Mouse (Mus musculus) forebrain, embryonic 12.5 days (tissue): Measurements from ENCODE around the gene Zp1. TPM values are rescaled to one million over a fixed set of nuclear protein-coding genes. Genes with fewer than 3 reads are reported as not detected.

Source experiments
- ATAC-seq: fragments of 200-750 bp; cut with Nextera tagmentation; 2 replicates; pipeline ENCODE4 v1.8.0; 2017; ENCODE audit warnings: moderate TSS enrichment; ENCODE audit not compliant: low FRiP score
- H3K27ac ChIP-seq: fragments of 300-500 bp; sonication (generic); 2 replicates; pipeline ENCODE4 v1.5.1; 2016; ENCODE audit warnings: mild to moderate bottlenecking
- H3K27me3 ChIP-seq: fragments of 300-500 bp; sonication (generic); 2 replicates; pipeline ENCODE4 v1.6.1; 2016; ENCODE audit warnings: mild to moderate bottlenecking
- H3K36me3 ChIP-seq: fragments of 300-500 bp; sonication (generic); replicated peaks from 2 replicates; pipeline ENCODE4 v1.6.1; 2016; ENCODE audit warnings: mild to moderate bottlenecking
- H3K4me1 ChIP-seq: fragments of 300-500 bp; sonication (generic); 2 replicates; pipeline ENCODE4 v1.6.1; 2016
- H3K4me2 ChIP-seq: fragments of 300-500 bp; sonication (generic); 2 replicates; pipeline ENCODE4 v1.6.1; 2016; ENCODE audit warnings: mild to moderate bottlenecking, moderate library complexity
- H3K4me3 ChIP-seq: fragments of 300-500 bp; sonication (generic); replicated peaks from 2 replicates; pipeline ENCODE4 v1.5.1; 2016; ENCODE audit warnings: mild to moderate bottlenecking
- H3K9ac ChIP-seq: fragments of 300-500 bp; sonication (generic); 2 replicates; pipeline ENCODE4 v1.6.1; 2016; ENCODE audit warnings: mild to moderate bottlenecking
- H3K9me3 ChIP-seq: fragments of 300-500 bp; sonication (generic); 2 replicates; pipeline ENCODE4 v1.6.1; 2016
- WGBS: fragments of 180-500 bp; shearing (Covaris S2); methylation state at CpG from one replicate; pipeline ENCODE4 v1.1.7; 2016; 5-methylcytosine and 5-hydroxymethylcytosine counted together
- polyA plus RNA-seq: library from polyadenylated mRNA; unstranded; fragments of >200 nt; fragmentation: Nextera tagmentation; extraction: Ambion mirVana; gene quantifications from 2 replicates; pipeline ENCODE4 v1.2.1, GENCODE M21; 2016

The Zp1 gene
- polyA plus RNA-seq, 1 experiment from 2014 or later: not detected

DNA sequence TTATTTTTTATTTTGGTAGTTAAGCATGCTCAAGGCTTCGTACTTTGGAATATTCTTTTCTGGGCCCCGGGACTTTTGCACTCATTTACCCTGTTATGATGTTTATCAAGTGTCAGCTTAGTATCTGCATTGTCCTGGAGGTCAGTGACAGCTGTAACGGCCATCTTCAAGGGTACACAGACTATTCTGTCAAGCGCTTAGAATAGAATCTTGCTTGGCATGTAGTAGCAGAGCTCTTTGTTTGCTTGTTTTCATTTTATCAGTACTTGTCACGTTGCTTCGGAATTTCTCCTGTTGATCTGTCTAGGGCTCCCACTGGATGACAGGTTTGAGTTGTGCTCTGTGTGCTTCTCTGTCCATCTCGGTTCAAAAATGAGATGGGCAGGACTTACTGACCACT is 23.6 kb downstream of the Zp1 start:
- Histone ChIP-seq H3K9me3 (no peaks in the 10 kb centered on the region), H3K4me2 (peak overlapping the region; percentile 86), H3K27ac (no peak overlapping the region), H3K36me3 (peaks cover 50% of the 10 kb centered on the region), H3K4me3 (peak overlapping the region; percentile 86), H3K27me3 (no peaks in the 10 kb centered on the region), H3K9ac (peak overlapping the region; percentile 87; the same call in 1 of the 2 replicates), H3K4me1 (peaks cover 20% of the 10 kb centered on the region)
- ATAC-seq: no peak
- WGBS: 83% methylated on average over 7 of the region's 7 CpGs

DNA sequence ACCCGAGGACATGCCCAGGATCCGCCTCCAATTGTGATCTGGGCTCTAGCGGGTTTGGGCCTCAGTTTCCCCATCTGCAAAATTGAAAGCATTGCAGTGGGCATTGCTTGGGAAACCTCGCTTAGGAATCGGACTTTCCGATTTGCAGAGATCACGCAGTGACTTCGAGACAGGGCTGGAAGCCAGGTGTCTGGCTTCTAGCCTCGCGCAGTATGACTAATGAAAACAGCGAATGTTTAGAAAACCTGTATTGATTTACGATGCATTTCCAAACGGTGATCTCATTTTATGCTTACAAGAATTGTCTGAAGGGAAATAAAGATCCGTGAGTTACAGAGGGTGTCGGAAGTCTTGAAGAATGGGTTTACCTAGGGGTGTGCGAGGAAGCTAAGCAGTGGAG is 24.7 kb downstream of the Zp1 start:
- Histone ChIP-seq H3K4me1 (peaks cover 20% of the 10 kb centered on the region), H3K9me3 (no peaks in the 10 kb centered on the region), H3K4me3 (peak overlapping the region; percentile 86), H3K27me3 (no peaks in the 10 kb centered on the region), H3K27ac (peak overlapping the region; percentile 92), H3K36me3 (peaks cover 38% of the 10 kb centered on the region), H3K9ac (peak overlapping the region; percentile 87), H3K4me2 (peak overlapping the region; percentile 86)
- 2% methylated on average over 16 of the region's 16 CpGs for WGBS
- ATAC-seq: no peak

DNA sequence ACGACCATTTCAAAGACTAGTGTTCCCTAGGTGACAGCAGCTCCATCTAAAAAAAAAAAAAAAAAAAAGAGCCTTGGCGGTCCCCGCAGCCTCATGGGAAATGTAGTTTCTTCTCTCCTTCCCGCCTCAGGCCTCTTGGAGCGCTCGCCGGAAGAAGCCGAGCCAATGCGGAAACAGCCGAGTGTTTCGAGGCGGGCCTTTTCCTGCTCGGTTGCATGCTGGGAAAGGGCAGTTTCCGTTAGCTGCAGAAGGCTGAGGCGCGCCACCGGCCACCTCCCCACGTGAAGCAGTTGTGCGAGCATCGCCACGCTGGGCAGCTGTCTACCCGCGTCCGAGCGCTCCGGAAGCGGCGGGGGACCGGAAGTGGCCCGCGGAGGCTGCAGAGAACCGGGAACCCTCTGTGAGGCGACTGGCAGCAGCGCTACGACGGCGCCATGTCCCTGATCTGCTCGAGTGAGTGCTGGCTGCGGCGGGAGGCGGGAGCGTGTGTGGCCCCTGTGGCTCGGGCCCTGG is 25.4 kb downstream of the Zp1 start, which contains the start of gene Prpf19:
Prpf19 (plus strand) TSS at position 216 of the 513 bp plus-strand sequence.
- peak within 1 kb of the TSS; percentile 87 for H3K9ac ChIP-seq
- H3K27me3 ChIP-seq: no peaks in the 10 kb centered on the region
- peak within 1 kb of the TSS; percentile 86 for H3K4me2 ChIP-seq
- peak within 1 kb of the TSS; percentile 92 for H3K27ac ChIP-seq
- H3K4me3 ChIP-seq: peak within 1 kb of the TSS; percentile 86
- WGBS: under 1% methylated on average over 43 of the region's 43 CpGs
- ATAC-seq: peak; percentile 95
- H3K4me1 ChIP-seq: peaks cover 20% of the 10 kb centered on the region
- H3K9me3 ChIP-seq: no peaks in the 10 kb centered on the region
- peaks cover 32% of the 10 kb centered on the region for H3K36me3 ChIP-seq

DNA sequence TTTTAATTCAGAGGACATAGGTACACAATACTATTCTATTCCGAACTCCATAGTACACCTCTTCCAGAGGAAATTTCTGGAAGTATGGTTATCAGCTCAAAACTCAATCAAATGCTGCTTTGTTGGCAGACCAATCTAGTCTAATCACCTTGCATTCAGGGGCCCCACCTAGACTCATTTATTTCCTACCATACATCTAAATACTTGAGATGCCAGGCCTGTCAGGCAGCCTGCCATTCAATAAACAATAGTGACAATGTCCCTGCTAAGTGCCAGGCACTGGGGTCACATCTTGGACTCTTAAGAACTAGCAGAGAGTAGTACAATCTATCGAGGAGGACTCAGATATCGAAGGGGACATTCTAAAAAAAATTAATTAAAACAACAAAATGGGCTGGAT is 28.2 kb downstream of the Zp1 start:
- peaks cover 3% of the 10 kb centered on the region; the same call in 1 of the 2 replicates for H3K36me3 ChIP-seq
- ATAC-seq: no peak
- WGBS: 88% methylated on average over 3 of the region's 3 CpGs
- no peaks in the 10 kb centered on the region for H3K27me3 ChIP-seq
- no peak overlapping the region for H3K27ac ChIP-seq
- H3K9me3 ChIP-seq: no peaks in the 10 kb centered on the region
- H3K4me1 ChIP-seq: peaks cover 19% of the 10 kb centered on the region
- H3K9ac ChIP-seq: no peak overlapping the region
- H3K4me3 ChIP-seq: no peak overlapping the region
- H3K4me2 ChIP-seq: no peak overlapping the region

DNA sequence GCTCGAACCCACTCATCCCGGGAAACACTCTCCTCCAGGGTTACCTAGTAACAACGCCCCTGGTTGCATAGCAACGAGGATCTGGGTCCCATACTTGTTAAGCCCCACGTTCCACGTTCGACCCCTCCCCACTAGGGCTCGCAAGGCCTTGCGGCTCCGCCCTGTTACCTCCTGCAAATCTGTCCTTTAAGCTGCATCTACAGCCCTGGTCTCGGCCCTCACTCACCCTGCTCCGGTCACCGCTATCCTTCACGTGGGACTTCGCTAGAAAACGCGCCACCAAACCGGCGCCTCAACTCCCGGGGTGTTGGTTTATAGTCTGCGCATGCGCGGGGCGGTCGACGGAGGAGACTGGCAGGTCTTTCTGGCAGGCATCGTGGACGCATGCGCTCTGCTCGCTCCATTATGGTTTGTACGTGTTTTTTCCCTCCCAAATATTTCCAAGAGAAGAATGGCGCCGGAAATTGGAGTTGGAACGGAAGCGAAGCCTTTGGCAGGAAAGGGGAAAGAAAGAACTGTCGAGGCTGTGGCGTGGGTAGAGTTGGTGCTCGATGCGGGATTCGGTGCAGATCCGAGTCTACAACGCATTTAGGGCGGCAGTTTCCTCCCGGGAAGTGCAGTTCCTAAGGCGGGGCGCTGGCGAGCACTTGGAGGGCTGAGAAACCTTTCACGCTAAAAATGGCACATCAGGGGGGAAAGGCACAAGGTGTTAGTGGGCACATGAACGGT is 38.8 kb downstream of the Zp1 start, which contains the start of gene Tmem109:
Tmem109 (minus strand) TSS at position 576 of the 729 bp plus-strand sequence.
- peaks cover 24% of the 10 kb centered on the region for H3K4me1 ChIP-seq
- H3K27me3 ChIP-seq: no peaks in the 10 kb centered on the region
- 0 out of 2 replicates have a peak, but pooled peaks cover 3% of the 10 kb centered on the region for H3K9me3 ChIP-seq
- under 1% methylated on average over 49 of the region's 49 CpGs for WGBS
- peak within 1 kb of the TSS; percentile 95 for H3K27ac ChIP-seq
- peak within 1 kb of the TSS; percentile 77 for H3K4me2 ChIP-seq
- ATAC-seq: peak; percentile 94
- H3K4me3 ChIP-seq: peak within 1 kb of the TSS; percentile 54
- peak within 1 kb of the TSS; percentile 64 for H3K9ac ChIP-seq
- H3K36me3 ChIP-seq: peaks cover 8% of the 10 kb centered on the region

DNA sequence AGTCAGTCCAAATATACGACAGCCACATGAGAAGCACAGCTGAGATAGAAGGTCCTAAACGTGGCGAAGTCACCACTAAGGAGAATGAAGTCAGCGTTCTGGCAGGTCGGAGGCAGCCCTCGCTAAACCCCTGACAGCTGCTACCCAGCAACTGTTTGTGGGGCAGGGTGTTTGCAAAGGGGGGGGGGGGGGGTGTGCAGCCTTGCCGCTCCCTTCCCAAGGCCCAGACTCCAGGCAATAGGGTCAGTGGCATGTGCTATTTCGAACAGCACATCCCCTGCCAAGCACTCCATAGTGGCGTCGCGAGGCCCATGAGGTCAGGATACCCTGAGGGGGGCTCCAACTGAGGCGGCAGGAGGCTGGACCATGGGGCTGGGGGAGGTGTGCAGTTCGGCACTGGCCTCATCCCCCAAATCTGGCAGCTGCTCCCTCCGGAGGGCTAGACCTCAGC is 39.4 kb downstream of the Zp1 start:
- Histone ChIP-seq H3K36me3 (peaks cover 8% of the 10 kb centered on the region), H3K9ac (peak overlapping the region; percentile 64), H3K9me3 (0 out of 2 replicates have a peak, but pooled peaks cover 3% of the 10 kb centered on the region), H3K4me1 (peaks cover 24% of the 10 kb centered on the region), H3K4me3 (peak overlapping the region; percentile 54), H3K27me3 (no peaks in the 10 kb centered on the region), H3K27ac (peak overlapping the region; percentile 95), H3K4me2 (peak overlapping the region; percentile 77)
- peak; percentile 87; the same call in 1 of the 2 replicates for ATAC-seq
- 3% methylated on average over 13 of the region's 14 CpGs for WGBS

DNA sequence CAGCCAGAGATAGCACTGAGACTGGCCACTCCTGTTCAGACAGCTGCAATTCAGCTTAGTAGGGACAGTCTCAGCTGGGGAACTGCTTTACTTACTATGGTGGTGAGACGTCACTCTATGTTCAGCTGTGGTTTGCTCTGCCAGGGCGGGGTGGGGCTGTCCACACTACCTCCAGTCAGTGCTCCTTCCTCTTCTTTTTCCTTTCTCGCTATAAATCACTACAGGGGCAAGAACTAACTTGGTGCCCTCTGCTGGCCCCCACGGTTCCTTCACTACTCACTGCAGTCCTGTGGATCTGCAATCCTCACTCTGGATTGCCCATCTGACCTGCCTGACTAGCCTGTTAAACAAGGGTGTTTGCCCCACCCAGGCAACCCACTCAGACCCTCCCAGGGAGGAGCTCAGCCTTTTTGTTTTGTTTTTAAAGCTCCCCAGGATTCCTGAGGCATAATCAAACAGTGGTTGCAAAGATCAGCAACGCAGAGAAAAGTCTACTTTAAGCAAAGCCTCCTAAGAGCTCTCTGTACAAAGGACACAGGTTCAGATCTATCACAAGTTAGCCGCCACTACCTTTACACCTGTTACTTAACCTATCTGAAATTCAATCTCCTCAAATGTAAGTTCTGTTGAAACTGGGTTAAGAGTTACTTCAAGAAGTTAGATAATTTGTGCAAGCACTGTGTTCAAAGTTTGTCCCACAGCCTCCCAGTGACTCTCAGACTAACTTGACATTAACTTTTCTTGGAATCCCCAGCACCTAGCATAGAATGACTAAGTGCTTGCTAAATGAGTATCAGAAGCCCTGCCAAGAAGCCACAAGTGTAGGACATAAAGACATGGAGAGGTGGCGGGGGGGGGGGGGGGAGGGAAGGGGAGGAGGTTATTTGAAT is 40.1 kb downstream of the Zp1 start:
- ATAC-seq: no peak
- H3K4me3 ChIP-seq: peak overlapping the region; percentile 54
- no peaks in the 10 kb centered on the region for H3K27me3 ChIP-seq
- H3K9ac ChIP-seq: peak overlapping the region; percentile 64
- peaks cover 8% of the 10 kb centered on the region for H3K36me3 ChIP-seq
- H3K9me3 ChIP-seq: 0 out of 2 replicates have a peak, but pooled peaks cover 3% of the 10 kb centered on the region
- H3K4me1 ChIP-seq: peaks cover 24% of the 10 kb centered on the region
- WGBS: 40% methylated on average over 7 of the region's 7 CpGs
- peak overlapping the region; percentile 95 for H3K27ac ChIP-seq
- H3K4me2 ChIP-seq: peak overlapping the region; percentile 77

DNA sequence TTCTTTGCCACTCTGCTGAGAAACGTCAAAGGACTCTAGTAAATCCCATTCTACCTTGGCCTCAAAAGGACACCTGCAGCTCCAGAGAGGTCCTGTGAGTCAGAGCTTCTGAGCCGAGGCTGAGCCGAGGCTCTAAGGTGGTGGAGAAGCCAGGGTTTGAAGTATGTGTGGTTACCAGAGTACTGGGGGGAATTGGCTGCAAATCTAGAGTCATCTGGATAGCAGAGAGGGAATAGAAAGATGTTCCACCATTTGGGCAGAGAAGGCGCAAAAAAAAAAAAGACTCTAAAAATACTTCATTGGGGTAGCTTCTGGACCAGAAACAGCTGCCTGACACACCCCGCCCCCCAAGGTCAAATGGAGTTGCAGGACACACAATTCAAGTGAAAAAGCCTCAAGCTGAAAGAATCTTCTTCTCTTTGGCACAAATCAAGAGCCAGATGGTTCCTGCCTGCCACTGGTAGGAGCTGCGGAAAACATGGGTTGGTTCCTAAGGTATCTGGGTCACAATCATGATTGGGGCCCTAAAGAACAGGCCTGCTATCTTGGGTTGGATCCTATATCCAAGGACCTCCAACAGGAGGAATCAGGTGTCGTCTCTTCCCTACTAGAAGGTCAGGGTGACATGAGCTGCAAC is 42.1 kb downstream of the Zp1 start:
- Histone ChIP-seq H3K27me3 (no peaks in the 10 kb centered on the region), H3K27ac (no peak overlapping the region), H3K4me2 (no peak overlapping the region), H3K9me3 (no peaks in the 10 kb centered on the region), H3K4me3 (no peak overlapping the region), H3K4me1 (peaks cover 24% of the 10 kb centered on the region), H3K36me3 (peaks cover 20% of the 10 kb centered on the region), H3K9ac (no peak overlapping the region)
- WGBS: 92% methylated on average over 7 of the region's 7 CpGs
- no peak for ATAC-seq

DNA sequence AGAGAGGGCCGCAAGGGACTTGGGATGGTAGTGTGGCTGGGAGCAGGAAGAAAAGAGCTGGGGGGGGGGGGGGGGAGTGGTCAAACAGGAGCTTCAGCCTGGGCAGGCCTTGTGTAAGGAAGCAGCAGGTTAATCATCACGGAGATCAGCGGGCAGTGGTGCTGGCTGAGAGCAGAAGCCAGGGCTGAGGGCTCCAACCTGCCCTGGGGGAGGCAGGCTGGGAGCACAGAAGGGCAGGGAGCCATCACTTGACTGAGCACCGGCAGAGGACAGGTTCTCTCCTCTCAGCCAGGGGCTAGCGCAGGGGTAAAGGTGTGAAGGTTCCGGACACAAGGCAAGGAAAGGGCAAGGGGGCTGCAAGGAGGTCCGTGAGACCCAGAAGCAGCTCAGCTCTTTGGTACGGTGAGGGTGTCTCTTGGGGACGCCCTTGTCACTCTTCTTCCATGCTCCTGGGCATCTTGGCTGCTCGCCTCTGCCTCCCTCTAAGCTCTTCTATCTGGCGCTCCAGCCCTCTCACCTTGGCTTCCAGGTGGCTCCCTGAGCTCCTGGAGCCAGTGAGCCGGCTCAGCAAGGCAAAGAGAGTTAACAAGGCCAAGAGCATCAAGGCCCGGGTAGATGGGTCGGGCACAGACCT is 49.0 kb downstream of the Zp1 start:
- Histone ChIP-seq H3K4me3 (no peak overlapping the region), H3K4me1 (peaks cover 26% of the 10 kb centered on the region), H3K27ac (no peak overlapping the region), H3K4me2 (no peak overlapping the region), H3K9me3 (no peaks in the 10 kb centered on the region), H3K27me3 (no peaks in the 10 kb centered on the region), H3K36me3 (peaks cover 45% of the 10 kb centered on the region), H3K9ac (no peak overlapping the region)
- 79% methylated on average over 14 of the region's 14 CpGs for WGBS
- no peak for ATAC-seq

DNA sequence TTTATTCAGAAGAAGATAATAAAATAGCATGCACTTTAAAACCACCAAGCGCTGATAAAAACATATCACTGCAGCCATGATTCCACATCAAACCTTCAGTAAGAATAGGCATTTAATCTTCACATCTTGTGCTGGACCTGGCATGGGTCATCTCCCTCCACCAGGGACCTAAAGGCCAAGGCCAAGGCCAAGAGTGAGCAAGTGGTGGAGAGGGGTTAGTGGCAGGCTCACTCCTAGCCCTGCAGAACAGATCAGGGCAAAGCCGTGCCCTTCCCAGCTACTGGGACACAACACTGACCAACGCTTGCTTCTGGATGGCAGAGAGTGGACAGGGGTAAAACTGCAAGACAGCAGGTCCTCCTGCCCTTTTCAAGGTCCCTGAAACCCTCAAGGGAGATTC is 49.8 kb downstream of the Zp1 start:
- H3K27ac ChIP-seq: 0 out of 2 replicates have a peak overlapping the region, but pooled peaks have one; percentile 91
- WGBS: 88% methylated on average over 3 of the region's 3 CpGs

DNA sequence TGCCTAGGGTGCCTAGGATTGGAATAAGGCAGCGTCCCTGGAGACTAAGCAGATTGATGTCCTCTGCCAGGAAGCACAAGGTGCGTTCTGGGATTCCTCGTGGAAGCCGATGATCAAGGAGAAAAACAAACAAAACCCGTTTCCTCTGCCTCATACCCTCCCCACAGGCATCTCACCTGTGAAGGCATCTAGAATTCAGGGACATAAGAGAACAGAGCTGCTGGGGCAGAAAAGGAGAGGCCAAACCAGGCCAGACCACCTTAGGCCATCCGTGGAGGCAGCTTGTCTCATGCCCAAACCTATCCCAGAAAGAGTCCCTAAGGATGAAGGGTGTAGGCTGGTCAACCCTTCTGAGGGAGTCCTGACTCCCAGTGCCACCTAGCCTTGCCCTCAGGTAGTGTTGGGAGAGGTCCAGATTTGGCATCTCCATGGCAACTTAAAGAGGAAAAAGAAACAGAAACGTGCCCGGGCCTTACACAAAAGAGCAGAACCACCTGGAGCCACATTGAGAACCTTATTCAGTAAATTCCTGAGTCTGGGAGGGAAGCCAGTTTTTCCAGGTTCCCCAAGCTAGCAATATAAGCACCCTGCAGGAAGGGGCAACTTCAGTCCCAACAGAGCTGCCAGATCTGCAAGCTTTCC is 50.4 kb downstream of the Zp1 start, which contains the start of gene Tmem132a:
Tmem132a (minus strand) TSS at position 55 of the 642 bp plus-strand sequence.
- ATAC-seq: peak; percentile 44
- Histone ChIP-seq H3K4me2 (peak within 1 kb of the TSS; percentile 89), H3K4me1 (peaks cover 26% of the 10 kb centered on the region), H3K9ac (peak within 1 kb of the TSS; percentile 90), H3K9me3 (no peaks in the 10 kb centered on the region), H3K4me3 (peak within 1 kb of the TSS; percentile 87), H3K27me3 (no peaks in the 10 kb centered on the region), H3K36me3 (peaks cover 59% of the 10 kb centered on the region), H3K27ac (peak within 1 kb of the TSS; percentile 91)
- 4% methylated on average over 8 of the region's 8 CpGs for WGBS

More for the DNA sequence above, 49.8 kb downstream of the Zp1 start:
- H3K9me3 ChIP-seq: no peaks in the 10 kb centered on the region
- no peak overlapping the region for H3K9ac ChIP-seq
- H3K4me1 ChIP-seq: peaks cover 26% of the 10 kb centered on the region
- no peak overlapping the region for H3K4me2 ChIP-seq
- peaks cover 52% of the 10 kb centered on the region for H3K36me3 ChIP-seq
- no peaks in the 10 kb centered on the region for H3K27me3 ChIP-seq
- no peak overlapping the region for H3K4me3 ChIP-seq
- no peak for ATAC-seq
